Mouse (Mus musculus): ENCODE measurements around the gene Slc8a1. TPM values are rescaled to one million over a fixed set of nuclear protein-coding genes. Genes with fewer than 3 reads are reported as not detected.

Slc8a1 gene
- polyA plus RNA-seq, 1 experiment from 2014 or later = 2.3 TPM

DNA sequence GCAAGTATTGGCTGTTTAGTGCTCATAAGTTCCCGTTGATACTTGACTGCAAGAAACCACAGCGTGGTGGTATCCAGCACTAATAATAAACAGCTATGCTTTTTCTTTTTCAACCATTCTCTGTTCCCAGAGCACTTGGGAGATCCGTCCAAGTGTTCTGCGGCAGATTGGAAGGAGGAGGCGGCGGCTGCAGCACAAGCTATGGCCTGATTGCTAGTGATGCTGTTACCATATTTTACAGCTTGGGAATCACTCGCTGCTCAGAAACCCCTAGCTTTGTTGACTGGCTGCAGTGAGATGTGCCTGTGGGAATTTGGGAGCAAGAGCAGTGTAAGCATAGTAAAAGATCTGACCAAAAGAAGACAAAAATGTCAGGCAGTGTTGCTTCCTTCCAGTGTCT is 310.9 kb downstream of the Slc8a1 start:
- no peaks in the 10 kb centered on the region for H3K9me3 ChIP-seq (ENCODE audit: control insufficient read depth, low read length)
- H3K4me2 ChIP-seq = no peak overlapping the region
- no peak overlapping the region for H3K27ac ChIP-seq (ENCODE audit: low read depth, low read length)
- H3K4me1 ChIP-seq (replicated peaks; ENCODE audit: control insufficient read depth, insufficient read depth, low read length) = no peaks in the 10 kb centered on the region
- no peak overlapping the region for H3K9ac ChIP-seq (ENCODE audit: low read depth, low read length)
- WGBS = 85% methylated on average over 7 of the region's 7 CpGs
- H3K4me3 ChIP-seq (ENCODE audit: low read depth, low read length) = no peak overlapping the region
- DNase-seq (ENCODE audit: low spot score) = no peak
- H3K27me3 ChIP-seq (replicated peaks; ENCODE audit: control insufficient read depth, insufficient read depth, low read length) = no peaks in the 10 kb centered on the region
- no peak for ATAC-seq (replicated peaks; ENCODE audit: low FRiP score)
- no peaks in the 10 kb centered on the region for H3K36me3 ChIP-seq (ENCODE audit: control insufficient read depth, insufficient read depth, low read length)

DNA sequence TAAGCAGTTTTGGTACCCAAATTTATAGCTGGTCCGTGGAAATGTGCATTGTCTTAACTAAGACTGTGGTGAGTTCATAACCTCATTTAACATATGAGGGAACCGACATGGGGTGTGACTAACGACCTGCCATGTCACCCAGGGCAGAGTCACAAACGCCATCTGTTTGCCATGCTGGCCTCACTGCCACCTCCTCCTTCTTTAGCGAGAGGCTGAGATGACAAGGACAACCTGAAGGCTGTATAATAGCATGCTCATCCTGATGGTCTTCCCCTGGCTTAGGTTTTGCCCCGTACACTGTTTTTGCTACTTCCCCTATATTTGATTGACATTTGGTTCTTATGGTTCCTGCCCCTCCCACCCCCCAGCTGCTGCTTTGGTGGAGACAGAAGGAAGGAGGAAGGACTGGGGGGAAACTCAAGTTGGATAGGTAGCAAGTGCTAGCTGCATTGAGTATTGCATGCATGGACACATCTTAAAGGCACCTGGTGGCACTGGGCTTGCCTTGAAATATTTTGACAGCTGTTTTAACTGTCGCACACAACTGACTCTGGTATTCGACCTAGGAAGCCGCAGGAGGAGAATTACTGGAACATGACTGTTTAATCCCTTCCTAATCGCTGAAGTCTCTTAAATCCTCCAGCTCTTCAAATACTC is 313.8 kb downstream of the Slc8a1 start:
- ATAC-seq (replicated peaks; ENCODE audit: low FRiP score) (no peak; the same call in 1 of the 2 replicates), DNase-seq (ENCODE audit: low spot score) (no peak)
- Histone ChIP-seq H3K9ac (ENCODE audit: low read depth, low read length) (no peak overlapping the region), H3K4me3 (ENCODE audit: low read depth, low read length) (no peak overlapping the region), H3K4me2 (no peak overlapping the region), H3K27ac (ENCODE audit: low read depth, low read length) (no peak overlapping the region), H3K9me3 (ENCODE audit: control insufficient read depth, low read length) (no peaks in the 10 kb centered on the region), H3K36me3 (ENCODE audit: control insufficient read depth, insufficient read depth, low read length) (no peaks in the 10 kb centered on the region), H3K27me3 (replicated peaks; ENCODE audit: control insufficient read depth, insufficient read depth, low read length) (no peaks in the 10 kb centered on the region), H3K4me1 (replicated peaks; ENCODE audit: control insufficient read depth, insufficient read depth, low read length) (no peaks in the 10 kb centered on the region)
- 53% methylated on average over 10 of the region's 10 CpGs for WGBS

DNA sequence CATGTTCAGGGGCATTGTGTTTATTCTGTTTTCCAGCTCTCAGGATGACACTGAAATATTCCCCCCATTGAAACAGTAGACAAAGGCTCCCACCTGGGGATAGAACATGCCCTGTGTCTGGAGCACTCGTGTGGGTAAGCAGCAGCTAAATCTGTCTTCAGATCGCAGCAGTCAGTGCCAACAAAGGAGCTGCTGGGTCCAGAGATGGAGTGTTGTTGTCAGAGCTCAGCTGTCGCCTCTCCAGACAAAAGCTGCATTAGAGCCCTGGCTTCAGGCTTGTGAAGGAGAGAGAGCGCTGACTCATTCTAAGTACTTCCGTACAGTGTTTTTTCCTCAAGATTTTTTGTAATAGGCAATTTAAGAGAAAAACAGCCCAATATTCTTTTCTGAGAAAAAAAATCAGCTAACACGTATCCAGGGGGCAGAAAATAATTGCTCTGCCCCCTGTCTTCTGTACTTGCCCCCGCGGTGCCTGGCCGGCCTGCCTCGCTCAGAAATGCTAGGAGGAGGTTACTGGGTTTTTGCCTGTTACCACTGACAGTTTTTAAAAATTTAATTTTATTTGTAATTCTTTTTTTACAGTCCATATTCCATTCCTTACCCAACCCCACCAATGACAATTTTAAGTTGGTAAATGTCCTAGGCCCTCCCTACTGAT is 318.2 kb downstream of the Slc8a1 start:
- no peaks in the 10 kb centered on the region for H3K27me3 ChIP-seq (replicated peaks; ENCODE audit: control insufficient read depth, insufficient read depth, low read length)
- WGBS = 86% methylated on average over 10 of the region's 10 CpGs
- no peaks in the 10 kb centered on the region for H3K4me1 ChIP-seq (replicated peaks; ENCODE audit: control insufficient read depth, insufficient read depth, low read length)
- H3K9ac ChIP-seq (ENCODE audit: low read depth, low read length) = no peak overlapping the region
- no peak overlapping the region for H3K27ac ChIP-seq (ENCODE audit: low read depth, low read length)
- H3K36me3 ChIP-seq (ENCODE audit: control insufficient read depth, insufficient read depth, low read length) = no peaks in the 10 kb centered on the region
- H3K4me3 ChIP-seq (ENCODE audit: low read depth, low read length) = no peak overlapping the region
- ATAC-seq (replicated peaks; ENCODE audit: low FRiP score) = no peak
- H3K4me2 ChIP-seq = no peak overlapping the region
- no peaks in the 10 kb centered on the region for H3K9me3 ChIP-seq (ENCODE audit: control insufficient read depth, low read length)
- DNase-seq (ENCODE audit: low spot score) = no peak

DNA sequence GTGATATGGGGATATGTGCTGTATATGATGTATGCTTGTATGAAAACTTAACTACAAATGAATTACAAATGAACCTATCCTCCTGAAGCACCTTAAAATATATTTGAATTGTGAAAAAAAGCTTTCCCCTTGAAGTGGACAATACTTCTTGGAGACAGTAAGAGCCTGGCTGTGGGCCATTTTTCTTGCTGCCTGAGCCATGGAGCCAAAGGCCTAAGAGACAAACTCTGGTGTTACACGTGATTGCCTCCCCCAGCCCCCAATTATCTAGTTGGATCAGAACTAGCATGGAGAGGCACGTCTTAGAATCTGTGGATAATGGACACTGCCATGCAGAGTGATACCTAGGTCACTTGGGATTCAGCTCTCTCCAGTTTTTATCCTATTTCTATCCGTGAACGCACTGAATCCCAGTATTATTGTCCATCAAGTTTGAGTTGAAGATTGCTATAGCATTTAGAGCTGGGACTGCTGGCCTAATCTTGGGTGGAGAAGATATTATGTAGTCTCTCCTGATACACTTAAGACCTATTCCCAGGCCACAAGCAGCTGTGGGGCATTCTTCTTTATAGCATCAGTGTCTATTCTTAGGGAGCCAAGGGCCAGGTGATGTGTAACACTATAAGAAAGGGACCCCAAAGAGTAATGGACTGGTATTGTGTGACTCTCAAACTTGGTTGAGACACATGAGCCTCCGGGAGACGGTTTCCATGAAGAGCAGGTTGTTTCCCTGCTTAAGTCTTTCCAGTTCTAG is 321.6 kb downstream of the Slc8a1 start:
- DNase-seq (ENCODE audit: low spot score) (no peak), ATAC-seq (replicated peaks; ENCODE audit: low FRiP score) (no peak)
- Histone ChIP-seq H3K4me3 (ENCODE audit: low read depth, low read length) (no peak overlapping the region), H3K4me1 (replicated peaks; ENCODE audit: control insufficient read depth, insufficient read depth, low read length) (no peaks in the 10 kb centered on the region), H3K36me3 (ENCODE audit: control insufficient read depth, insufficient read depth, low read length) (no peaks in the 10 kb centered on the region), H3K9me3 (ENCODE audit: control insufficient read depth, low read length) (no peaks in the 10 kb centered on the region), H3K4me2 (no peak overlapping the region), H3K9ac (ENCODE audit: low read depth, low read length) (no peak overlapping the region), H3K27ac (ENCODE audit: low read depth, low read length) (no peak overlapping the region), H3K27me3 (replicated peaks; ENCODE audit: control insufficient read depth, insufficient read depth, low read length) (no peaks in the 10 kb centered on the region)
- WGBS = 81% methylated on average over 6 of the region's 6 CpGs

DNA sequence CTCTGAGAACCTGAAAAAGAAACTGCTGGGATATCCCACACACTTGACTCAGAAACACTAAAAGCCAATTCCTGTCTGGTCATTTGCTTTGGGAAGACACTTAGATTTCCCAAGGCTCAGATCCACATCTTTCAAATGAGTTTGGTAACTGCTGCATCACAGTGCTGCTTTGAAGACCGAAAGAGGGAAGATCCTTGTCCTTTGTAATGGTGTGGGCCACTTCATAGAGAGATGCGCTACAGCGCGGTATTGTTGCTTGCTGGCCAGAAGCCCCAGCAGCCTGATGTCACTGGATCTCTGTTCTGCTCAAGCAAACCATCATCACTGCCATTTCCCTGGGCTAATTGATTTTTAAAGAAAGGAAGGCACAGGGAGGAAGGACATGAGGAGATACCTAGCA is 325.4 kb downstream of the Slc8a1 start:
- no peak overlapping the region for H3K4me3 ChIP-seq (ENCODE audit: low read depth, low read length)
- H3K36me3 ChIP-seq (ENCODE audit: control insufficient read depth, insufficient read depth, low read length) = no peaks in the 10 kb centered on the region
- no peak overlapping the region for H3K27ac ChIP-seq (ENCODE audit: low read depth, low read length)
- no peaks in the 10 kb centered on the region for H3K9me3 ChIP-seq (ENCODE audit: control insufficient read depth, low read length)
- H3K9ac ChIP-seq (ENCODE audit: low read depth, low read length) = no peak overlapping the region
- no peaks in the 10 kb centered on the region for H3K27me3 ChIP-seq (replicated peaks; ENCODE audit: control insufficient read depth, insufficient read depth, low read length)
- DNase-seq (ENCODE audit: low spot score) (no peak), ATAC-seq (replicated peaks; ENCODE audit: low FRiP score) (no peak)
- no peak overlapping the region for H3K4me2 ChIP-seq
- 89% methylated on average over 4 of the region's 4 CpGs for WGBS
- H3K4me1 ChIP-seq (replicated peaks; ENCODE audit: control insufficient read depth, insufficient read depth, low read length) = no peaks in the 10 kb centered on the region

DNA sequence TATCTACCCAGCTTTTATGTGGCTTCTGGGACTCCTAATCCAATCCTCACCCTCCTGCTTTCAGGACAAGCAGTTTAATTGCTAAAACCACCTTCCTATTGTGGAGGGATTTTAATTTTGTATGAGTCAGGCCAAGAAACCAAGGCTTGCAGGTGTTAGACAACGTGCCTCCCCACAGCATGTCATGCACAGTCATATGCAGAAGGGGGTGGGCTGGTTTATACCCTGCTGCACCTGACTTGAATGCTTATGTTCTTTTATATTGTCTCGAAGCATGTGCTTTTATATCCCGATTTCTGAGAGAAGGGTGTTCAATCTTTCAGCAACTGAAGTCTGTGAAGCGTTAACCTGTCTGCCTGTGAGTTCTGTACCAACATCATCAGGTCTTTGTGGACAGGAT is 334.0 kb downstream of the Slc8a1 start:
- ATAC-seq (replicated peaks; ENCODE audit: low FRiP score) (no peak), DNase-seq (ENCODE audit: low spot score) (no peak)
- Histone ChIP-seq H3K4me3 (ENCODE audit: low read depth, low read length) (no peak overlapping the region), H3K4me2 (no peak overlapping the region), H3K36me3 (ENCODE audit: control insufficient read depth, insufficient read depth, low read length) (no peaks in the 10 kb centered on the region), H3K27ac (ENCODE audit: low read depth, low read length) (no peak overlapping the region), H3K9ac (ENCODE audit: low read depth, low read length) (no peak overlapping the region), H3K9me3 (ENCODE audit: control insufficient read depth, low read length) (no peaks in the 10 kb centered on the region), H3K27me3 (replicated peaks; ENCODE audit: control insufficient read depth, insufficient read depth, low read length) (no peaks in the 10 kb centered on the region), H3K4me1 (replicated peaks; ENCODE audit: control insufficient read depth, insufficient read depth, low read length) (no peaks in the 10 kb centered on the region)
- WGBS = 78% methylated on average over 4 of the region's 4 CpGs

DNA sequence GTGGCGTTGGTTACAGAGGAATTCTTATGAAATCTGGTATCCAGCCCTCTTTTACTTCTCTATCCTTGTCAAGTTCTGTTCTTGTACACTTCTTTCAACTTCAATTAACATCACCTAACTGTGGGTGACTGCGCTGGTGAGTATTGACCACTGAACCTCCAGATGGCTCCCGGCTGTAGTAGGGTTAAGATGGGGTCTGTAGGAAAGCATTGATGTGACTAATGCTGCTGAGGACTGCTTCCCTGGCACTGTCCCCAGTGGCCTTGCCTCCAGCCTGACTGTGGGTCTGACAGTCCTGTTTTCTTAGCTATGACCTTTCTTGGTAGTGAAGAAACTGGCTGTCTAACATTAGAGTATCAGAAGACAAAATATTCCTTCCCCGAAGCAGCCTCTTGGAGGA is 335.1 kb downstream of the Slc8a1 start:
- Histone ChIP-seq H3K9me3 (ENCODE audit: control insufficient read depth, low read length) (no peaks in the 10 kb centered on the region), H3K36me3 (ENCODE audit: control insufficient read depth, insufficient read depth, low read length) (no peaks in the 10 kb centered on the region), H3K27ac (ENCODE audit: low read depth, low read length) (no peak overlapping the region), H3K4me2 (no peak overlapping the region), H3K4me1 (replicated peaks; ENCODE audit: control insufficient read depth, insufficient read depth, low read length) (no peaks in the 10 kb centered on the region), H3K27me3 (replicated peaks; ENCODE audit: control insufficient read depth, insufficient read depth, low read length) (no peaks in the 10 kb centered on the region), H3K4me3 (ENCODE audit: low read depth, low read length) (no peak overlapping the region), H3K9ac (ENCODE audit: low read depth, low read length) (no peak overlapping the region)
- ATAC-seq (replicated peaks; ENCODE audit: low FRiP score) (no peak), DNase-seq (ENCODE audit: low spot score) (no peak)
- 81% methylated on average over 4 of the region's 4 CpGs for WGBS

DNA sequence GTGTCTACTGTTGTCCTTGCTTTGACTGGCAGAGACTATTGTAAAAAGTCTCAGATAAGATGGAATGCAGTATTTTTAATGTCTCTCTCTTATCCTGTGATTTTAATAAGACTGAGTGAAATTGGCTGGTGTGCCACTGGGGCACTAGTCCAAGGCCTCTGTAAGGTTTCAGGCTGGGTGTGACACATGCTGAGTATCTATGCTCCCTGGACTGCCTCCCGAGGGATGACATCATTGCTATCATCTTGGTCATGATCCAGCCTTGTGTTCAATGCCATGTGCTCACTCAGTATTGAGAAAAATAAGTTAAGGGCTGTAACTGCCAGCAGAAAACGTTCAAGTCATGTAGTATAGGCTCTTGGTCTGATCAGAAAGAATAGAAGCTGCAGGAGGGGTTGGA is 335.5 kb downstream of the Slc8a1 start:
- WGBS = 52% methylated on average over 2 of the region's 2 CpGs
- ATAC-seq (replicated peaks; ENCODE audit: low FRiP score) = no peak
- no peaks in the 10 kb centered on the region for H3K4me1 ChIP-seq (replicated peaks; ENCODE audit: control insufficient read depth, insufficient read depth, low read length)

More for the DNA sequence above, 335.5 kb downstream of the Slc8a1 start:
- no peak overlapping the region for H3K4me3 ChIP-seq (ENCODE audit: low read depth, low read length)
- H3K27ac ChIP-seq (ENCODE audit: low read depth, low read length) = no peak overlapping the region
- H3K27me3 ChIP-seq (replicated peaks; ENCODE audit: control insufficient read depth, insufficient read depth, low read length) = no peaks in the 10 kb centered on the region
- H3K4me2 ChIP-seq = no peak overlapping the region
- no peak for DNase-seq (ENCODE audit: low spot score)
- no peaks in the 10 kb centered on the region for H3K9me3 ChIP-seq (ENCODE audit: control insufficient read depth, low read length)
- no peak overlapping the region for H3K9ac ChIP-seq (ENCODE audit: low read depth, low read length)
- no peaks in the 10 kb centered on the region for H3K36me3 ChIP-seq (ENCODE audit: control insufficient read depth, insufficient read depth, low read length)

All from liver, embryonic 11.5 days (tissue).